Mouse (Mus musculus) v-Abl transformed pro-B cells (cell line): Measurements from ENCODE around the gene Spsb4.

Experiments
- in situ Hi-C, 2 experiments: fragments of 400-800 bp; cut with MboI; formaldehyde crosslinking; loops; one replicate each; pipeline ENCODE4 v1.15.1; 2025; ENCODE audit not compliant: unreplicated experiment in 2 of 2

The Spsb4 gene

DNA sequence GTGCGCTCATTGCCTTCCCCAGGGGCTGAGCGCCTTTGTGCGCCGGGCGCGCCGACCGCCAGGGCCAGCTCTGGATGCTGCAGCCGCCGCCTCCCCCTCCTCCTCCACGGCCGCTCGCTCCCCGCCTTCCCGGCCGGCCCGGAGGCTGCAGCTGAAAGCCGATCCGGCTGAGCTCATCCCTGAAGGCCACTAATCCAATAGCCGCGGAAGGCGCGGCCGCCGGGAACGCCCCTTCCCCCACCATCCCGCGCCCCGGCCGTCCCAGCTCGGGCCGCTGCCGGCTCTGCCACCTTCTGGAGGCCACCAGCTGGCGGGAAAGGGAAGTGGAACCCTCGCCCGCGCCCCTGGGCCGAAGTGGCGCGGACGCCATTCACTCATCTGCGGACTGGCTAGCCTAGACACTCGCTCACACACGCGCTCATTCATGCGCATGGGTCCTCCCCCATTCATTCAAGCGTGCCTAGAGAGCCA lies at the start of gene Spsb4:
TSS of gene Spsb4 (minus strand) at position 167 of the 471 bp plus-strand sequence.
- in situ Hi-C loops: no loop called here

DNA sequence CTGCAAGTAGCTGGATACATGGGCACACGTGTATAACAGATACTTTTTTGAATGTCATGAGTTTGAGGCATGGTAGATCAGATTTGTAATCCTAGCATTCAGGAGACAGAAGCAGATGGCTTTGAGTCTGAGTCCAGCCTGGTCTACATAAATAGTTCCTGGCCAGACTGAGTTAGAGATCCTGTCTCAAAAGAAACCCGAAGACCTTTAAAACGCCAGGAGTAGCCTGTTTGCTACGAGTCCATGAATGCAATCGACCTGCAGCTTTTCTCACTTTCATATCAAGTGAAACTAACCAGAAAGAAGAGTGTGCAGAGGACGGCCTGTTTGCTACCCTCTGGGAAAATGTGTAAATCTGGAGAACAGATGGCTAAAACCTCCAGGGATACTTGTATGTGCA lies 49.1 kb upstream of the Spsb4 start:
- in situ Hi-C loops: loop anchor here (5.0 kb wide), 3 partner anchors 95 to 150 kb away; no protein-coding TSS in a partner anchor

DNA sequence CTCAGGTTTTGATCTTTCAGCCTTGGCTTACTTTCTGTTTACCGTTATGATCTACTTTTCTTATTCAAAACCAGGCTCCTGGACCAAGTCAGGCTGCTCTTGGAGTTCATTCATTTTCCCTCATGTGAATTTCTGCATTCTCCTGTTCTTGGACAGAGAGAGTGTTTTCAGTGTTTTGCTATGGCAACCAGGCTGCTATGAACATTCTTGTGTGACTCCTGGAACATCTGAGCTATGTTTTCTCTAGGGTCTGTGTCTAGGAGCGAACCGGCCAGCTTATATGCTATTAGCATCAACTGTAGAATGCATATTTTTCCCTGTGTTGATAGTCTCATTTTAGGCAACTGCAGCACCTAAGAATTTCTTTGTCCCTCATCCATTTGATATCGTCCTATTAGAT lies 47.2 kb upstream of the Spsb4 start:
- in situ Hi-C loops: loop anchor here (5.0 kb wide), 3 partner anchors 96 to 149 kb away; no protein-coding TSS in a partner anchor

DNA sequence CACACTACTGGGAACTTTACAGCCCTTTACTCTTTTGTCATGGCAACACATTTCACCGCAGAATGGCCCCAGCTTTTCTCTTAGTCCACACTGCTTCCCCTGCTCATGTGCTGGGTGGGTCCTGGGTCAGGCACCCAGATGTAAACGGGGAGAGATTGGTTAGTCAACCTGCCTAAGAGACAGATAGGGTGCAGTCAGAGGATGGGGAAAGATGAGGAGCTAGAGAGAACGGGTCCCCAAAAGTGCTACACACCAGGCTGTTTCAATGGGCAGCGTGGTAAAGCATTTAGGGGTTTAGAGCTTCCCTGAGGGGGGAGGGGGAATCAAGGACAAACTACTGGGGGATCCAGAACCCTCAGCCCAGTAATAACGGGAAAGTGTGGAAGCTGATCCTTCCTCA lies 46.6 kb upstream of the Spsb4 start:
- in situ Hi-C loops: loop anchor here (5.0 kb wide), 3 partner anchors 97 to 148 kb away; no protein-coding TSS in a partner anchor

DNA sequence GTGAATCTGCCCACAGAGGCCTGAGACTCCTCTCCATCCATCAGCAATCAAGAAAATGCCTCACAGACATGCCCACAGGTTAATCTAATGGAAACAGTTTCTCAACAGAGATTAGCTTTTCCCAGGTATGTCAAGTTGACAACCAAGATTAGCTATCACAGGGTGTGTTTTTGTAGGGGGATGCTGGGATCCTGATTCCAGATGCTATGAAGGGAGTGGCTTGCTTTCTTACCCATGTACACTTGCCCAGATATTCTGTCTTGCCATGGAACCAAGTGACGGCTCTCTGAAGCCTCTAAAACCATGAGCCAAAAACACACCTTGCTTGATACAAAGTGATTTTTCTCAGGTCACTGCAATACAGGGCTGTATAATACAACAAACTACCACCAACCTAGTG lies 45.5 kb upstream of the Spsb4 start:
- in situ Hi-C loops: no loop called here

DNA sequence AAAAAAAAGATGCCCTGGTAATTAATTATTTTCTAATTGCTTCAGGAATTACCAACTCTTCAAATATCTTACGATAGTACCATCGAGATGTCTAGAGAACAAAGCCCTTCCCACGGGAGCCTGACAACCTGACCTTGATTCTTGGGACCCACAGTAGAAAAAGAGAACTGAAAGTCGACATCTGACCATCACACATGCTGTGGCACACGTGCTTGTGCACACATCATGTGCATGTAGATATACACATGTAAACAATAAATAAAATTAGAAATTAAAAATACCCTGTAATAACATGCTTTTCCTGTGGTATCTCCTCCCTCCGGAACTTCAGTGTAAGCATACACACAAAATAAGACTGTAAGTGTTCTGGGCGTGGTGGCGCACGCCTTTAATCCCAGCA lies 43.1 kb upstream of the Spsb4 start:
- in situ Hi-C loops: no loop called here

DNA sequence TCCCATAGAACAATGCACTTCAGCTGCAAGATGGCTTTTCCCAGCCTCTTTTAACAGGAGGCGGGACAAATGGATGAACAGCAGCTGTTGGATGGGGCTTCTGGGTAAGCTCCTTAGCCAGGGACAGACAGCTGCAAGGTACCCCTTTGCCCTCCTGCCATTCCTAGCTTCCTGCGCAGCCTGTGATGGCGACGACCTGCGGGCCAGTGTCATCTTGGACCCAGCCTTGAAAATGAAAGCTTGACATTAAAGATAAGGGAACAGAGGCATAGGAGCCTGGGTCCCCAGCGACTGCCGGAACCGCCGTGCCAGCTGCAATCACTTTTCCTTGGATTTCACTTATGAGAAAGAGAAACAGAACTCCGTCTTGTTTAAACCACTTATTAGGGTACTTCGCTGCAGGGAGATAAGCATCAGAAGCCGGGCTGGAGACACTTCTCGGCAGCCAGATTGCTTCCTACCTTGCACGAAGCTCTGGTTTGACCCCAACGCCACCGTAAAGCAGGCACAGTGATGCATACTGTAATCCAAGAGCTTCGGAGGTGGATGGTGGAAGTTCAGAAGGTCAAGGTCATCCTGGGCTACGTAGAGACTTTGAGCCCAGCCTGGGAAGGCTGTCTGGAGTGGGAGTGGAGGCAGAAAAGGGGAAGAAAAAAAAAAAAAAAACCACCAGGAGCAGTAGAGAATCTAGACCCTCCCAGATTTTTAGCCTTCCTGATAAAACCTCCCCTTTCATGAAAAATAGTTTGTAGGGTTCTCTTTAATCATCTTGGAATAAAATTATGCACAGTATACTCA lies 38.1 kb upstream of the Spsb4 start:
- in situ Hi-C loops: no loop called here

DNA sequence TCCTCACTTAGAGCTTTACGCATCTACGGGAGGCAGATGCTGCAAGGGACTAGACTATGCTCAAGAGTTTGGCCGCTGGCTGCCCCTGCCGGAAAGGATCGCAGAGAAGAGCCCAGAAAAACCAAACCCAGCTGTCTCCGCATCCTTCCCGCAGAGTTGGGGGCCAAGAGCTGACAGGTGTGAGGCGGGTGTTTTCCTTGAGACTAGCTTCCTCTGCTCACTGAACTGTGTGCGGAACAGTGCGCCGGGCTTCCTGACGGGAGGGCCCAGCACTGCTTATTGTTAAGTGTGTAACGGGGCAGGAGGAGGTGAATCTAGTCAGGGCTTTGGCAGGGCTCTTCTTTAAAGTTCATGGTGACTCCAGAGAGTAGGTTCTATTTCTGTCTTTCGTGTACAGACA lies 37.3 kb upstream of the Spsb4 start:
- in situ Hi-C loops: no loop called here

DNA sequence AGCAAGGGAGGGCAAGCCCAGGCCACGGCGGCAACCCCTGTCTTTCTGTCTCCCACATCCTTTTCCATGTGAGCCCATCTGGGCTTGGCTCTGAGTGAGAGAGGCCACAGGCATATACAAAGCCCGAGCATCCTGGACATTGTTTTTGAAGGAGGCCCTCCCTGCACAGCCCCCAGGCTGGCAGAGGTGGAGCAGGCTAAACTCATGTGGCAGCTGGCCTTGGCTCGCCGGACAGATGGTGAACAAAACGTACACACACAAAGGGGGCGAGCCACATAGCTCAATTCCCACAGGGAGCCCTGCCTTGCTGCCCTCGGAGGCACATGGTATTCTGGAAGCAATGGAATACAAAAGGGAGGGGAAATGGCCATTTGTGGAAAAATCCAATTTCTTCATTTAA lies 32.5 kb upstream of the Spsb4 start:
- in situ Hi-C loops: no loop called here

DNA sequence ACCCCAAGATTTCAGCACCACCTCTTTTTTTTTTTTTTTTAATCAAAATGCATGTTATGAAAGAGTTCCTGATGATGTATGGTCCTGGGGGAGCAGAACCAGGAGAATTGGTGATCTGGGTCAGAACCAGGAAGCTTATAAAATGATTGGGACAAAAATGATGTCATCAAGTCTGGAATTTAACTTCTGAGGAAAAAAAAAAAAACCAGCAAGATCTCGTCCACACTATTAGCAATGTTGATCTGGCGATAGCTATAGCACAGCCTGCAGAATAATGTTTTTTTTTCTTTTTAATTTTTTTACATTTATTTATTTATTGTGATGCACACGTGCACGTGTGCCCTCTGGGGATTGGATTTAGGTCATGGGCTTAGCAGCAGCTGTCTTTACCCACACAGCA lies 27.6 kb upstream of the Spsb4 start:
- in situ Hi-C loops: no loop called here

DNA sequence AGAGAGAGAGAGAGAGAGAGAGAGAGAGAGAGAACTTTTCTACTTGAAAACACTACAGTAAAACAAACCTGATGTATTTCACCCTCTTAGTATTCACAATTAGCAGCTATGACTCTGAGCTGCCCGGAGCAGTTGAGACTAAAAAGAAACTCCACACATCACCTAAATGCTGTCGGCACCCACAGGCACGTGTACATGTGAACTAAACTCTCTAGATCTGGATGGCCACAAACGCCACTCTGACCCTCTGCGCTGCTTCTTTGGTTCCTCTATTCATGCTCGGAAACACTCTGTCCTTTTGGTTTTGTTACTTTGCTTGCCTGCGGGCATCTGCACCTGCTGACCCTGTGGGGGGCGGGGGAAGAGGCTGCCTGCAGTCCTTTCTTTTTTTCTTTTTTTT lies 23.0 kb upstream of the Spsb4 start:
- in situ Hi-C loops: no loop called here

DNA sequence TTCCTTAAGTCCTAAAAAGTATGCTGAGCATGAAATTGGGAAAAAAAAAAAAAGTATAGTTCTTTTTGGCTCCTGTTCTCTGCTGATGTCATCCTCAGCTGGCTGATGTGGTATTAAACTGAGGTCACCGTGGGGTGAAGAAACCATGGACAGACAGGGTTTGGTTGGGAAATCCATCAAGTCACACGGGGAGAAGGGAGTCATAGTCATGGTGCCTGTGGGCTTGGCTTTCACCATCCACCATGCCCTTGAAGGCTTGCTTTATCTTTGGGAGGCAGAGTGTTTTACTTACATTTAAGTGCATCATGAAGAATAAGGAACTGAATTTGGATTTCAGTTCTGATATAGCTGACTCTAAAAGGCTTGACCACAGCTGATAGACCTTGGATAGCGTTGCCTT lies 19.4 kb upstream of the Spsb4 start:
- in situ Hi-C loops: no loop called here

DNA sequence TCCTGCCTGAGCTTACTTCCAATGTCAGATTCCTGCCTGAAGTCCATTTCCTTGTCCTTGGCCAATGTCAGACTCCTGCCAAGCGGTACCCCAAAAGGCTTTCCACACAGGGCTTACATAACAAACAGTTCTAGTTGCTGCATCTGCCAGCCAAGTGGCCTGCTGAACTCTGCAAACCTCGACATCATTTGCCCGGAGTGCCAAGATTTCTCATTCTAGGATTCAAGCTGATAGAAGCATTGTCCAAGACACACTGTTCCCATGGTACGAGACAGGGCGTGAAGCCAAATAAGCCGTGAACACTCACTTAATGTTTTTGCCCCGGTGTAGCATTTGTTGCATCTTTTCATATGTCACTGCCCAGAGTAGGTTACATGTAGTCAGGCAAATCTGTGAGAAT lies 18.0 kb upstream of the Spsb4 start:
- in situ Hi-C loops: no loop called here

DNA sequence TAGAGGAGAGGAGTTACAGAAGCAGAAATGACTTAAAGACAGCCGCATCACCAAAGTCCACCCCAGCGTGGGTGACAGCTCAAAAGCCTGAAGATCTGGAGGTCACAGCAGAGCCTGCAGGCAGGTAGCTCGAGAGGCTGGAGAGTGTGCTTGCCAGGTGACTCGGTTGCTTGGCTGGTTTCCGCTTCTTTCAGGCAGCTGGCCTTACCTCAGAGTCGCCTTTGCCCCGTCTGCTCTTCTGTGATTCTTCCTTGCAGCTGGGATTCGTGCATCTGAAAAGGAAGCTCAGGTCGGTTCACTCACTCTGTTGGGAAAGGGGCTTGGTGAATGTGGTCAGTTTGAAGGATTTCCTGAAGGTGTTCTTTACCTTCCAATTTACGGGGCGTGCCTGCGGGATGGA lies 8.7 kb upstream of the Spsb4 start:
- in situ Hi-C loops: no loop called here

DNA sequence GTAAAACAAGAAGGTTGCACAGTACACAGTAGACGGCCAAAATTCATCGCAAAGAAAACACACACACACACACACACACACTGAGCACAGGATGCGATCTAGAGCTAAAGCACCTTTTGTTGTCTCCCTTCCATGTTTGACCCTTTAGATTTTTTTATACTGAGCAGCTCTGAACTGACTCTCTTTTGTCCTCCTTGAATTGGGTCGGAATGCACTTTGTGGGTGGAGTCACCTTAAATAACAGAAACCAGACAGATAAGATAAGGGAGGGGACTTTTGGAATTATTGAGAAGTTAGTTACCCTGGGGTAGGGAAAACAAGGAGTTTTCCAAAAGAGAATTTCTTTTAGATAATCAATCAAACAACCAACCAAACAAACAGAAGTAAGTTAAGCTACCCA lies 7.4 kb upstream of the Spsb4 start:
- in situ Hi-C loops: no loop called here

DNA sequence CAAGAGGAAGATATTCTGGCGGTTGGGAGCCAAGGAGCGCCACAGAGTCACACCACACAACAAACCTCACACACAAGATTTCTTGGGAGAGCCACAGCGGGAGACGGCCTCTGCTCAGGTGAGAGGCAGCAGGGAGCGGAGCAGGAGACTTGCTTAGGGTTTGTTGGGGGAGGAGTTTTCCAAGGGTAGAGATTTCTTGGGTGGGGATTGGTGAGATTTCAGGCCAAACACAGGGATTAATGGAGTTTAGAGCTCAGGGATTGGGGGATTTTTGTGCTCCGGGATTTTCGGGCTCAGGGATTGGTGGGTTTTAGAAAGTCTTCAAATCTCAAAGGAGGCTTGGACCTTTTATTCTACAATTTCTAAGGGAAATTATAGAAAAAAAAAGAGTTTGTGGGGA lies 5.8 kb upstream of the Spsb4 start:
- in situ Hi-C loops: no loop called here

DNA sequence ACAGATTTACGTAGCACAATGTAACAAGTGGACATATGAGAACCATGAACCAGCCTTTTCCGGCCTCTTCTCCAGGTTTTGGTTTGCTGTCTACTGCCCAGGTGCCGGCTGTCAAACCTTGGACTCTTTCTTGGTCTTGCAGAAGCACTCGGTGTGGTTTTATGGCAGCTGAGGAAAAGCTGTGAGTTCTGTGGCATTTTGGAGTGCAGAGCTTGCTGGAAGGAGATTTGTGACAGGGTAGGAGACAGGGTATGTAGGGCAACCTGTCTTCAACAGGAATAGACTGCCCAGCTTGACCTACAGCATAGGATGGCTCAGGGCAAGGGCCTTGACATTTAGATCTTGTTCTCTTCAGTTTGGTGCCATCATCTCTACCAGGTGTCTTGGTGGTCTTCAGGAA lies 4.3 kb upstream of the Spsb4 start:
- in situ Hi-C loops: no loop called here

DNA sequence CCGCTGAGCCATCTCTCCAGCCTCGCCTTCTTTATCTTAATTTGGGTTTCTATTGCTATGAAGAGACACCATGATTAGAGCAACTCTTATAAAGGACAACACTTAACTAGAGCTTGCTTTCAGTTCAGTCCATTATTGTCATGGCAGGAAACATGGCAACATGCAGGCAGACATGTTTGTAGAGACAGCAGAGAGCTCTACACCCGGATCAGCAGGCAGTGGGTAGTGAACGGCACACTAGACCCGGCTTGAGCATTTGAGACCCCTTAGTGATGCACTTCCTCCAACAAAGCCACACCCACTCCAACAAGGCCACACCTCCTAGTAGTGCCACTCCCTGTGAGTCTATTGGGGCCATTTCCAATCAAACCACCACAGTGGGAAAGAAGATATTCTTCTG lies 3.7 kb upstream of the Spsb4 start:
- in situ Hi-C loops: no loop called here

DNA sequence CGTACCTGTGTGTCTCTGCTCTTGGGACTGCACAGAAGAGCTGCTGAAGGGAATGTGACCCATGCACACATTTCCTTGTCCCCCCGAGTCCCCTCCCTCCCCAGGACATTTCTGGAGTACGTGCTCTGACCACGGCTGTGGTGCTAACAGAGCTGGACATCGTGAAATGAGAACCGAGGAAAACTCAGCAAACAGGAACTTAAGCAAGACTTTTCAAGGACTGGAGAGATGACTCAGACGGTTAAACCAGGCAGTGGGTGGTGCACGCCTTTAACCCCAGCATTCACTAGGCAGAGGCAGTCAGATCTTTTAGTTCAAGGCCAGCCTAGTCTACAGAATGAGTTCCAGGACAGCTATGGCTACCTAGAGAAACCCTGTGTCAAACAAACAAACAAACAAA lies 1.5 kb upstream of the Spsb4 start:
- in situ Hi-C loops: no loop called here

DNA sequence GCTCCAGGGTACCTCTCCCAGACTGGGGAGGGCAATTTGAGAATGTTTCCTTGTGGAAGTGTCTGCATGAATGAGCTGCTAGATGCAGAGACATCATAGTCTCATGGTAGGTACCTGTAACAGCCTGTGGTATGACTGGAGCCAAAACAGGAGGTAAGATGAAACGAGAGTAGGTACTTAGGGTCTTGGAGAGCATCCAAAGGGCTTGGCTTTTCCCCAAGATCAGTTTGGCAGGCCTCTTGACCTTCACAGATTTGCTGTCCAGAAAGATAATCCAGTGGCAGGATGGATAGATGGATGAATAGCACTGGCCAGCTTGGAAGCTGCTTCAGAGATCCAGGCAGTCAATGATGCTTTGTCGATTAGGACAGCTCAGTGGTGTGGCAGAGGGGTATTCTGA lies 1.0 kb upstream of the Spsb4 start:
- in situ Hi-C loops: no loop called here

DNA sequence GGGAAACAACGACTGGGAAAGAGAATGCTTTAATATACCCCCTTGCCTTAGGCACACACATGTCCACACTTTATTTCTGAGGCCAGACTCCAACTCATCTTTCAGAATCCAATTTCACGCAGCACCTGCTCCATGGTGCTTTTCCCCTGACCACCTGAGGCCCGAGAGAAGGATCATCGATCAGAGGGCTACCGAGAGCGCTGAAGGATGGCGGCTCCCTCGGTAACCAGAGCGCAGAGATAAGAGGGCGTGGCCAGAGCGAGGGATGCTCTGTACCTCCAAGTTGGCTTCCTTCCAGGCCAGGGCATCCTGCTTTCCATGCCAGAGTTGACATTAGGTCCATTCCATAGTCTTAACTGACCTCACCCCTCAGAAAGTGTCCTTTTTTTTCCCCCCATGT lies 588 bp upstream of the Spsb4 start:
- in situ Hi-C loops: no loop called here

DNA sequence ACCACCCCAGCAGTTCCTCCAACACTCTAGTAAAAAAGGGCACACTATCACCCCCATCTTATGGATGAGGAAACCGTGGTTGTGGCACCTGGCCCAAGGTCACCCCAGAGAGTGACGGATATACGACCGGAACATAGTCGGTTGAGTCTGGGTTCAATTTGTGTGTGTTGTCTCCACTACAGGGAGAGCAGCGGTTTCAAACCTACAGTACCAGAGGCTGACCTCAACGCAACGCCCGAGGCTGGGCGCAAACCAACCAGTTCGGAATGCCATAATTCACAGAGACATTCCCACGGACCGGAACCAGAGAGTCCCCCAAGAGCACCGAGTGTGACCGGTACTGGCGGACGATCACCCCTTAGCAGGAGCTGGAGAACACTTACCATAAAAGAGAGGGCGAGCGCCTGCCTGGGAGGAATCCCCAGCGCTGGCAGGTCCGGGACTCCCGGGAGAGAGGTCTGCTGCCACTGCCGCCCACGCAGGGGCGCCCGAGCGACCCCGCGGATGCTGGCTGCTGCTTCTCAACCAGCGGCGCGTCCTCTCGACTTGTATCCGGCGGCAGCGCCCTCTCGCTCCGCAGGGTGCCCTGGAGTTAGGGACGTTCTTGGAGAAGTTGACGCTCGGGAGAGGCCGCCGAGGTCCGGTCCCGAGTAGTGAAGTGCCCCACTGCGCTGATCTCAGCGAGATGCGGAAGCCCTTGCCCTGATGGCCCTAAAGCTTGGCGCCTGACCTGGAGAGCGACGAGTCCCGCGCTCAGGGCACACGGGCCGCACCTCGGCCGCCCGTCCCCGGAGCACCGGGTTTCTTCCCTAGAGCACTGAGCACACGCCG lies 617 bp downstream of the Spsb4 start:
- in situ Hi-C loops: no loop called here
